Mouse (Mus musculus) MEL (cell line): Measurements from ENCODE around the gene Nemf. TPM values are rescaled to one million over a fixed set of nuclear protein-coding genes. Genes with fewer than 3 reads are reported as not detected.
A peak's percentile ranks its signal among the peaks of the same experiment; 100 is the strongest.

Experiments used
- DNase-seq: peaks from one replicate; pipeline ENCODE4 v3.0.0; 2011; ENCODE audit warnings: low read depth, low spot score
- H3K27ac ChIP-seq: 2 replicates; pipeline ENCODE4 v1.5.1; 2012; ENCODE audit warnings: low read depth, mild to moderate bottlenecking, control low read depth, low read length, moderate library complexity; ENCODE audit not compliant: control insufficient read depth
- H3K27me3 ChIP-seq, 2 experiments: fragments of 150-350 bp in 1 of 2; sonication (generic) in 1 of 2; 2 replicates each; pipeline ENCODE4 v1.6.1; 2012; ENCODE audit warnings: low read length in 2 of 2, mild to moderate bottlenecking in 2 of 2, improper control_type of control experiment in 1 of 2, moderate library complexity in 1 of 2; ENCODE audit not compliant: insufficient read depth in 2 of 2, control insufficient read depth in 1 of 2
- H3K36me3 ChIP-seq, 2 experiments: 2 replicates each; pipeline ENCODE4 v1.6.1; 2012 to 2014; ENCODE audit warnings: low read length in 2 of 2, improper control_type of control experiment in 1 of 2, inconsistent platforms in 1 of 2, mild to moderate bottlenecking in 1 of 2; ENCODE audit not compliant: insufficient read depth in 2 of 2, control insufficient read depth in 1 of 2
- H3K4me1 ChIP-seq, 2 experiments: fragments of 150-350 bp in 1 of 2; sonication (generic) in 1 of 2; 2 replicates each; pipeline ENCODE4 v1.6.1; 2012; ENCODE audit warnings: low read length in 2 of 2, improper control_type of control experiment in 1 of 2, mild to moderate bottlenecking in 1 of 2; ENCODE audit not compliant: insufficient read depth in 2 of 2, control insufficient read depth in 1 of 2
- H3K4me3 ChIP-seq, 2 experiments: fragments of 150-350 bp in 1 of 2; sonication (generic) in 1 of 2; 2 replicates each; pipeline ENCODE4 v1.5.1; 2012; ENCODE audit warnings: low read depth in 2 of 2, low read length in 2 of 2, mild to moderate bottlenecking in 2 of 2, moderate library complexity in 2 of 2, control low read depth in 1 of 2, improper control_type of control experiment in 1 of 2; ENCODE audit not compliant: control insufficient read depth in 1 of 2, insufficient read depth in 1 of 2
- H3K79me2 ChIP-seq: 2 replicates; pipeline ENCODE4 v1.6.1; 2012; ENCODE audit warnings: mild to moderate bottlenecking, low read length, moderate library complexity; ENCODE audit not compliant: control insufficient read depth, poor library complexity, insufficient read depth
- H3K9ac ChIP-seq: 2 replicates; pipeline ENCODE4 v1.6.1; 2012; ENCODE audit warnings: low read depth, mild to moderate bottlenecking, control low read depth, low read length, moderate library complexity; ENCODE audit not compliant: control insufficient read depth, poor library complexity, severe bottlenecking
- H3K9me3 ChIP-seq: fragments of 150-350 bp; sonication (generic); replicated peaks from 2 replicates; pipeline ENCODE4 v1.6.1; 2012; ENCODE audit warnings: mild to moderate bottlenecking, low read length, improper control_type of control experiment, moderate library complexity; ENCODE audit not compliant: insufficient read depth
- BHLHE40 ChIP-seq: IDR thresholded peaks from 2 replicates; pipeline ENCODE4 v1.6.1; 2012; ENCODE audit warnings: low read depth, mild to moderate bottlenecking, inconsistent platforms, low read length, improper control_type of control experiment, borderline replicate concordance
- CHD1 ChIP-seq: IDR thresholded peaks from 2 replicates; pipeline ENCODE4 v1.6.1; 2012; ENCODE audit warnings: low read depth, mild to moderate bottlenecking, inconsistent platforms, low read length, improper control_type of control experiment
- CTCF ChIP-seq, 3 experiments: IDR thresholded peaks in 2 of 3; conservative IDR thresholded peaks in 1 of 3; 2 replicates each; pipeline ENCODE4 v1.5.1; 2011 to 2012; ENCODE audit warnings: low read length in 3 of 3, low read depth in 2 of 3, mild to moderate bottlenecking in 2 of 3, improper control_type of control experiment in 1 of 3, inconsistent platforms in 1 of 3, mixed read lengths in 1 of 3, moderate library complexity in 1 of 3; ENCODE audit not compliant: control insufficient read depth in 1 of 3, insufficient read depth in 1 of 3, poor library complexity in 1 of 3, severe bottlenecking in 1 of 3
- E2F4 ChIP-seq: IDR thresholded peaks from 2 replicates; pipeline ENCODE4 v1.6.1; 2011; ENCODE audit warnings: low read depth, low read length, improper control_type of control experiment, borderline replicate concordance
- EP300 ChIP-seq, 2 experiments: IDR thresholded peaks; 2 replicates each; pipeline ENCODE4 v1.6.1; 2011; ENCODE audit warnings: improper control_type of control experiment in 2 of 2, low read length in 2 of 2, low read depth in 1 of 2, mild to moderate bottlenecking in 1 of 2
- GABPA ChIP-seq: IDR thresholded peaks from 2 replicates; pipeline ENCODE4 v1.6.1; 2012; ENCODE audit warnings: low read depth, mild to moderate bottlenecking, inconsistent platforms, low read length, improper control_type of control experiment, moderate library complexity
- GATA1 ChIP-seq: IDR thresholded peaks from 2 replicates; pipeline ENCODE4 v1.6.1; 2011; ENCODE audit warnings: low read depth, low read length, improper control_type of control experiment
- HCFC1 ChIP-seq: IDR thresholded peaks from 2 replicates; pipeline ENCODE4 v1.6.1; 2012; ENCODE audit warnings: low read depth, mild to moderate bottlenecking, inconsistent platforms, low read length, improper control_type of control experiment, moderate library complexity
- JUND ChIP-seq: IDR thresholded peaks from 2 replicates; pipeline ENCODE4 v1.6.1; 2011; ENCODE audit warnings: low read depth, mild to moderate bottlenecking, improper control_type of control experiment, low read length
- KAT2A ChIP-seq: conservative IDR thresholded peaks from 2 replicates; pipeline ENCODE4 v1.6.1; 2012; ENCODE audit warnings: low read depth, low read length, improper control_type of control experiment, inconsistent platforms
- MAFK ChIP-seq: IDR thresholded peaks from 2 replicates; pipeline ENCODE4 v1.6.1; 2011; ENCODE audit warnings: low read depth, mild to moderate bottlenecking, low read length, improper control_type of control experiment, borderline replicate concordance
- MAX ChIP-seq: IDR thresholded peaks from 2 replicates; pipeline ENCODE4 v1.6.1; 2011; ENCODE audit warnings: low read length, improper control_type of control experiment
- MAZ ChIP-seq: IDR thresholded peaks from 2 replicates; pipeline ENCODE4 v1.6.1; 2012; ENCODE audit warnings: low read depth, mild to moderate bottlenecking, inconsistent platforms, low read length, improper control_type of control experiment
- MEF2A ChIP-seq: IDR thresholded peaks from 2 replicates; pipeline ENCODE4 v1.6.1; 2014; ENCODE audit warnings: low read depth, mild to moderate bottlenecking, inconsistent platforms, low read length, improper control_type of control experiment; ENCODE audit not compliant: poor library complexity, insufficient replicate concordance, severe bottlenecking; ENCODE audit errors: extremely low read depth
- MXI1 ChIP-seq: IDR thresholded peaks from 2 replicates; pipeline ENCODE4 v1.6.1; 2011; ENCODE audit warnings: mild to moderate bottlenecking, low read depth, low read length, improper control_type of control experiment
- MYB ChIP-seq: IDR thresholded peaks from 2 replicates; pipeline ENCODE4 v1.6.1; 2011; ENCODE audit warnings: mild to moderate bottlenecking, low read depth, low read length, improper control_type of control experiment
- MYC ChIP-seq: IDR thresholded peaks from 2 replicates; pipeline ENCODE4 v1.6.1; 2011; ENCODE audit warnings: low read depth, mild to moderate bottlenecking, low read length, improper control_type of control experiment, moderate library complexity
- NELFE ChIP-seq: IDR thresholded peaks from 2 replicates; pipeline ENCODE4 v1.6.1; 2011; ENCODE audit warnings: low read depth, low read length, improper control_type of control experiment
- POLR2AphosphoS2 ChIP-seq: IDR thresholded peaks from 2 replicates; pipeline ENCODE4 v1.6.1; 2011; ENCODE audit warnings: low read length, improper control_type of control experiment
- POLR2AphosphoS5 ChIP-seq: IDR thresholded peaks from 2 replicates; pipeline ENCODE4 v1.6.1; 2012; ENCODE audit warnings: low read depth, borderline replicate concordance, mild to moderate bottlenecking, inconsistent platforms, low read length, moderate library complexity, mixed read lengths
- SMC3 ChIP-seq: IDR thresholded peaks from 2 replicates; pipeline ENCODE4 v1.6.1; 2011; ENCODE audit warnings: low read depth, low read length, improper control_type of control experiment
- TAL1 ChIP-seq: IDR thresholded peaks from 2 replicates; pipeline ENCODE4 v1.6.1; 2012; ENCODE audit warnings: mild to moderate bottlenecking, inconsistent platforms, low read length, moderate library complexity, mixed read lengths
- TBP ChIP-seq: IDR thresholded peaks from 2 replicates; pipeline ENCODE4 v1.8.0; 2011; ENCODE audit warnings: low read depth, low read length, improper control_type of control experiment
- TCF12 ChIP-seq: IDR thresholded peaks from 2 replicates; pipeline ENCODE4 v1.6.1; 2014; ENCODE audit warnings: low read depth, mild to moderate bottlenecking, inconsistent platforms, low read length, improper control_type of control experiment, moderate library complexity
- UBTF ChIP-seq: IDR thresholded peaks from 2 replicates; pipeline ENCODE4 v1.6.1; 2012; ENCODE audit warnings: low read depth, mild to moderate bottlenecking, inconsistent platforms, low read length, improper control_type of control experiment, moderate library complexity, borderline replicate concordance; ENCODE audit not compliant: insufficient read depth
- USF1 ChIP-seq: IDR thresholded peaks from 2 replicates; pipeline ENCODE4 v1.6.1; 2014; ENCODE audit warnings: low read depth, mild to moderate bottlenecking, inconsistent platforms, low read length, improper control_type of control experiment, moderate library complexity
- USF2 ChIP-seq, 2 experiments: IDR thresholded peaks; 2 replicates each; pipeline ENCODE4 v1.6.1; 2011 to 2012; ENCODE audit warnings: improper control_type of control experiment in 2 of 2, low read length in 2 of 2, borderline replicate concordance in 1 of 2, inconsistent platforms in 1 of 2, low read depth in 1 of 2, mild to moderate bottlenecking in 1 of 2; ENCODE audit not compliant: insufficient read depth in 1 of 2
- ZC3H11A ChIP-seq: IDR thresholded peaks from 2 replicates; pipeline ENCODE4 v1.6.1; 2012; ENCODE audit warnings: low read depth, mild to moderate bottlenecking, inconsistent platforms, low read length, improper control_type of control experiment
- ZKSCAN1 ChIP-seq: IDR thresholded peaks from 2 replicates; pipeline ENCODE4 v1.6.1; 2012; ENCODE audit warnings: low read depth, mild to moderate bottlenecking, inconsistent platforms, low read length, improper control_type of control experiment, moderate library complexity
- ZMIZ1 ChIP-seq: IDR thresholded peaks from 2 replicates; pipeline ENCODE4 v1.6.1; 2012; ENCODE audit warnings: low read depth, mild to moderate bottlenecking, inconsistent platforms, low read length, improper control_type of control experiment, moderate library complexity
- ZNF384 ChIP-seq: IDR thresholded peaks from 2 replicates; pipeline ENCODE4 v1.6.1; 2012; ENCODE audit warnings: low read depth, mild to moderate bottlenecking, inconsistent platforms, low read length, improper control_type of control experiment
- polyA plus RNA-seq, 2 experiments: library from polyadenylated mRNA; stranded (reverse) in 1 of 2; unstranded in 1 of 2; fragments of >175 nt in 1 of 2; fragments of >200 nt in 1 of 2; gene quantifications; 2 replicates each; pipeline versions ENCODE4 v1.2.1 to v1.2.4; 2012; ENCODE audit warnings: low replicate concordance in 2 of 2, low read depth in 1 of 2; ENCODE audit not compliant: insufficient read length in 2 of 2, insufficient read depth in 1 of 2, missing spikeins in 1 of 2
- total RNA-seq: library from RNA; depleted of rRNA; stranded (reverse); fragments of 300-350 nt; gene quantifications from 2 replicates; pipeline ENCODE4 v1.2.3, GENCODE M21; 2012

Gene Nemf
- total and polyA plus RNA-seq, 3 experiments: 30.2 to 33.4 TPM; not detected in 1

DNA sequence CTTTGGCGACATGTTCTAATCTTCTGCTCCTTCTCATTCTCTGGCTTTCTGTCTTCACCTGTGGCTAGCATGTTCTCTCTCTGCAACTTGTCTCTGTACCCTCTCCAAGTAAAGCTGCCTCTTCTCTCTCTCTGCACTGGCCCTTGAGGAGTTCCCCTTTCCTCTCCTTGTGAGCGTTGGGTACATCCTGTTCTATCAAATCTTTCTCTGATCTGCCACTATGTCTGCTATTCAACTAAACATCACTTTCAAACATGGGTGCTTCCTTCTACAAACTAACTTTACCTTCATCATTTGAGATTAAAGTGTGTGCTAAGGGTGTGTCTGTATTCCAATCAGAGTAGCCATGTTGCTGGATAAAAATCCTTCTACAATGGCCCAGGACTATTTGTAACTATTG lies 62.0 kb downstream of the Nemf start:
- H3K4me3 ChIP-seq: no peak overlapping the region
- H3K9me3 ChIP-seq: no peaks in the 10 kb centered on the region
- H3K27ac ChIP-seq: no peak overlapping the region
- no peak overlapping the region for H3K9ac ChIP-seq
- TF ChIP-seq SMC3 (0 out of 2 replicates have a peak, but pooled peaks have one; percentile 6), TBP (0 out of 2 replicates have a peak, but pooled peaks have one; percentile 21), CTCF (IDR thresholded peaks at IDR 0.05 in 2 of 3, conservative IDR thresholded peaks at IDR 0.05 in 1 of 3; ENCODE audit: control insufficient read depth in 1 of 3, insufficient read depth in 1 of 3, low read depth in 2 of 3, low read length in 3 of 3, poor library complexity in 1 of 3, severe bottlenecking in 1 of 3) (no peak)
- no peaks in the 10 kb centered on the region for H3K27me3 ChIP-seq
- H3K36me3 ChIP-seq: peaks cover 0 to 15% of the 10 kb centered on the region in 2 experiments; a peak in 2 of 4 replicates
- H3K79me2 ChIP-seq: peaks cover 18% of the 10 kb centered on the region
- peaks cover 8 to 23% of the 10 kb centered on the region in 2 experiments for H3K4me1 ChIP-seq
- DNase-seq: peak; percentile 61

DNA sequence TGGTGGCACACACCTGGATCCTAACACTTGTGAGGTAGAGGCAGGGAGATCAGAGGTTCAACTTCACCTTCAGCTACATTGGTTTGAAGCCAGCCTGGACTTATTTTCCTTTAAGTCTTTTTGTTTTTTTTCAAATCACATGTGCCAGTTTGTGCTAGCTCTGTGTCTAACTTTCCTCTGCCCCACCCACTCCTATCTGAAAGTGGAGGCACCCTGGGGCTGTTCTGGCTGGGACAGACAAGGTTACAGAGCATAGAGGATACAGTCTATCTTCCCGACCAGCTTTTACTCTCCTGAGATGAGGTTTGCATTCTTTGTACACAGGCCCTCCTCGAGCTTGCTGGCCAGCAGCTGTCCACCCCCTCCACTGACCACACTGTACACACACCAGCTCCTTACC lies 63.1 kb downstream of the Nemf start:
- Histone ChIP-seq H3K4me1 (peaks cover 10 to 25% of the 10 kb centered on the region in 2 experiments), H3K9me3 (no peaks in the 10 kb centered on the region), H3K9ac (no peak overlapping the region), H3K27ac (peak overlapping the region; percentile 31; the same call in 1 of the 2 replicates), H3K4me3 (no peak overlapping the region), H3K27me3 (no peaks in the 10 kb centered on the region), H3K36me3 (peaks cover 0 to 17% of the 10 kb centered on the region in 2 experiments; a peak in 2 of 4 replicates), H3K79me2 (peaks cover 16% of the 10 kb centered on the region)
- DNase-seq: peak; percentile 74
- TF ChIP-seq ZMIZ1 (no peak), TCF12 (peak; percentile 78; the same call in 1 of the 2 replicates), NELFE (no peak), BHLHE40 (no peak), MXI1 (peak; percentile 42; the same call in 1 of the 2 replicates), USF1 (no peak), MAZ (no peak), MYC (no peak), UBTF (no peak), POLR2AphosphoS5 (no peak), MYB (no peak), EP300 (IDR thresholded peaks at IDR 0.05; ENCODE audit: low read depth in 1 of 2, low read length in 2 of 2) (peak; percentile 49 to 79; a peak in 3 of 4 replicates), GATA1 (peak; percentile 75), SMC3 (no peak), HCFC1 (no peak), ZNF384 (peak; percentile 72), MEF2A (no peak), CHD1 (no peak), GABPA (no peak), KAT2A (no peak), ZC3H11A (no peak), ZKSCAN1 (no peak), TAL1 (peak; percentile 76), TBP (no peak), E2F4 (no peak), JUND (no peak), USF2 (IDR thresholded peaks at IDR 0.05; ENCODE audit: borderline replicate concordance in 1 of 2, insufficient read depth in 1 of 2, low read depth in 1 of 2, low read length in 2 of 2) (no peak), MAFK (no peak), MAX (no peak), POLR2AphosphoS2 (no peak)
